Mouse (Mus musculus) bone marrow macrophage, adult 2 months (primary cell): ENCODE results near the gene Ppp3r1.

Experiments used
- CTCF ChIP-seq: IDR thresholded peaks from 2 replicates; pipeline ENCODE4 v1.5.1; 2012; ENCODE audit warnings: low read depth, mild to moderate bottlenecking, low read length, moderate library complexity
- POLR2A ChIP-seq: IDR thresholded peaks from 2 replicates; pipeline ENCODE4 v1.6.1; 2012; ENCODE audit warnings: mild to moderate bottlenecking, low read depth, low read length, borderline replicate concordance

DNA sequence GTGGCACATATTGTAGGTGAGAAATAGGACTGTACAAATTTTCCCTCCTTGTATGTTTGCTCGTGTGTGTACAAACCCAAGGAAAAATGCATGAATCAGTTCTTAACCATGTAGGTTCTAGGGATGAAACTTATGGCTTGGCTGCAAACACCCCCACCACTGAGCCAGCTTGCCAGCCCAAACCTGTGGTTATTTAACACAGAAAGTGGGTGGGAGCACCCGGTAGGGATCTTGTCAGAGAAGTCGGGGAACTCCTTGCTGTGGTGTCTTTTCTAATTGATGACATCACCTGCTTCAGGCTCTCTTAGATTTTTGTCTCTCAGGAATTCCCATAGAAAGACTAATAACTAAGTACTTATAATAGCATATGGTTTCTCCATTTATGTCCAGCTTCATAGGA is 28.6 kb downstream of the Ppp3r1 start:
- no peak for TF ChIP-seq POLR2A
- no peak for TF ChIP-seq CTCF
